Mouse (Mus musculus) heart, adult 2 months (tissue): Measurements from ENCODE around the gene Cd209a. TPM values are rescaled to one million over a fixed set of nuclear protein-coding genes. Genes with fewer than 3 reads are reported as not detected.

Experiments used
- DNase-seq, 2 experiments: peaks; one replicate each; pipeline ENCODE4 v3.0.0; 2021
- H3K27ac ChIP-seq: fragments of 200-600 bp; 2 replicates; pipeline ENCODE4 v1.8.1; 2022
- H3K27me3 ChIP-seq: fragments of 200-500 bp; 2 replicates; pipeline ENCODE4 v1.6.1; 2012; ENCODE audit warnings: mild to moderate bottlenecking, low read length, inconsistent platforms, mixed read lengths; ENCODE audit not compliant: control insufficient read depth, insufficient read depth
- H3K36me3 ChIP-seq: fragments of 200-500 bp; 2 replicates; pipeline ENCODE4 v1.6.1; 2012; ENCODE audit warnings: low read length, inconsistent platforms; ENCODE audit not compliant: control insufficient read depth, insufficient read depth
- H3K4me1 ChIP-seq: fragments of 200-500 bp; 2 replicates; pipeline ENCODE4 v1.6.1; 2011; ENCODE audit warnings: low read length; ENCODE audit not compliant: control insufficient read depth, insufficient read depth
- H3K4me3 ChIP-seq: fragments of 200-600 bp; 2 replicates; pipeline ENCODE4 v1.8.1; 2022
- H3K79me2 ChIP-seq: fragments of 200-500 bp; replicated peaks from 2 replicates; pipeline ENCODE4 v1.6.1; 2012; ENCODE audit warnings: mild to moderate bottlenecking, inconsistent platforms, low read length, moderate library complexity, mixed read lengths; ENCODE audit not compliant: control insufficient read depth, insufficient read depth
- H3K9ac ChIP-seq: fragments of 200-500 bp; 2 replicates; pipeline ENCODE4 v1.6.1; 2012; ENCODE audit warnings: low read depth, mild to moderate bottlenecking, control low read depth, inconsistent platforms, low read length, mixed read lengths
- CTCF ChIP-seq: fragments of 200-600 bp; IDR thresholded peaks from 2 replicates; pipeline ENCODE4 v1.8.1; 2022; ENCODE audit warnings: antibody characterized with exemption, mild to moderate bottlenecking, moderate library complexity
- EP300 ChIP-seq: fragments of 200-500 bp; IDR thresholded peaks from 2 replicates; pipeline ENCODE4 v1.6.1; 2011; ENCODE audit warnings: low read depth, low read length, control low read depth; ENCODE audit not compliant: insufficient read depth
- POLR2A ChIP-seq: fragments of 200-500 bp; IDR thresholded peaks from 2 replicates; pipeline ENCODE4 v1.6.1; 2011; ENCODE audit warnings: mild to moderate bottlenecking, low read depth, low read length, control low read depth; ENCODE audit not compliant: insufficient read depth
- WGBS: fragments of 180-500 bp; shearing (Covaris S2); methylation state at CpG from one replicate; pipeline ENCODE4 v1.1.7; 2018; 5-methylcytosine and 5-hydroxymethylcytosine counted together
- intact Hi-C: fragments of 180-260 bp; cut with DNase I; formaldehyde crosslinking; loops from one replicate; pipeline ENCODE4 v1.15.1; 2025
- polyA plus RNA-seq: library from polyadenylated mRNA; depleted of rRNA; stranded (reverse); fragments of >200 nt; gene quantifications from 2 replicates; pipeline ENCODE4 v1.2.3, GENCODE M21; 2012
- total RNA-seq, 2 experiments: library from RNA; stranded (reverse); gene quantifications; 2 replicates each; pipeline ENCODE4 v1.2.3; 2021

Cd209a gene
- total and polyA plus RNA-seq, 3 experiments, result 0.16 TPM; not detected in 2

- DNase-seq, result no peak
- WGBS, result 14% methylated on average over 1 of the region's 1 CpGs
- Histone ChIP-seq H3K4me1 (no peaks in the 10 kb centered on the region), H3K4me3 (no peak overlapping the region), H3K27ac (no peak overlapping the region), H3K27me3 (no peaks in the 10 kb centered on the region), H3K79me2 (no peaks in the 10 kb centered on the region), H3K9ac (no peak overlapping the region), H3K36me3 (no peaks in the 10 kb centered on the region)
- no peak for TF ChIP-seq CTCF
- no peak for TF ChIP-seq EP300
- no peak for TF ChIP-seq POLR2A
- intact Hi-C loops, result no loop called here
Observed at GRCm38 (mm10) chr8:3721041-3721440, 27.7 kb downstream of the Cd209a start.

GRCm38 (mm10) chr8:3720551-3720950 is 28.2 kb downstream of the Cd209a start, which contains the start of gene Clec4g:
TSS of gene Clec4g (minus strand) at chr8:3720651.
- intact Hi-C loops, result no loop called here
- WGBS, result 38% methylated on average over 5 of the region's 5 CpGs
- H3K4me3 ChIP-seq, result no peak within 1 kb of the TSS
- no peak for DNase-seq
- no peaks in the 10 kb centered on the region for H3K27me3 ChIP-seq
- H3K36me3 ChIP-seq, result no peaks in the 10 kb centered on the region
- no peaks in the 10 kb centered on the region for H3K4me1 ChIP-seq
- H3K79me2 ChIP-seq, result no peaks in the 10 kb centered on the region
- H3K9ac ChIP-seq, result no peak within 1 kb of the TSS
- TF ChIP-seq EP300 (no peak), POLR2A (no peak), CTCF (no peak)
- H3K27ac ChIP-seq, result no peak within 1 kb of the TSS

- 20% methylated on average over 14 of the region's 14 CpGs for WGBS
Observed at GRCm38 (mm10) chr8:3718559-3718958, 30.2 kb downstream of the Cd209a start.

GRCm38 (mm10) chr8:3717321-3717954 is 31.3 kb downstream of the Cd209a start:
- Histone ChIP-seq H3K9ac (no peak overlapping the region), H3K36me3 (no peaks in the 10 kb centered on the region), H3K27me3 (no peaks in the 10 kb centered on the region), H3K4me1 (no peaks in the 10 kb centered on the region), H3K27ac (peak overlapping the region; percentile 27; the same call in 1 of the 2 replicates), H3K4me3 (no peak overlapping the region), H3K79me2 (no peaks in the 10 kb centered on the region)
- intact Hi-C loops, result loop anchor here (5.0 kb wide), 2 partner anchors 240 to 425 kb away; no protein-coding TSS in a partner anchor
- TF ChIP-seq POLR2A (no peak), CTCF (no peak), EP300 (no peak)
- peak in 1 of 2 experiments; percentile 15 for DNase-seq
- WGBS, result 40% methylated on average over 12 of the region's 12 CpGs

More at GRCm38 (mm10) chr8:3718559-3718958, 30.2 kb downstream of the Cd209a start:
- Histone ChIP-seq H3K79me2 (no peaks in the 10 kb centered on the region), H3K27me3 (no peaks in the 10 kb centered on the region), H3K9ac (no peak overlapping the region), H3K4me3 (no peak overlapping the region), H3K4me1 (no peaks in the 10 kb centered on the region), H3K27ac (no peak overlapping the region), H3K36me3 (no peaks in the 10 kb centered on the region)
- TF ChIP-seq EP300 (no peak), CTCF (peak; percentile 94)
- DNase-seq, result peak; percentile 79 to 83
- intact Hi-C loops, result loop anchor here (5.0 kb wide), 2 partner anchors 239 to 424 kb away; no protein-coding TSS in a partner anchor

- DNase-seq, result peak in 1 of 2 experiments; percentile 14
- WGBS, result 27% methylated on average over 2 of the region's 2 CpGs
- no peaks in the 10 kb centered on the region; the same call in none of the 2 replicates for H3K4me1 ChIP-seq
- H3K36me3 ChIP-seq, result no peaks in the 10 kb centered on the region
- H3K27ac ChIP-seq, result no peak overlapping the region
- intact Hi-C loops, result no loop called here
- no peaks in the 10 kb centered on the region for H3K27me3 ChIP-seq
- no peak overlapping the region for H3K9ac ChIP-seq
- no peak for TF ChIP-seq POLR2A
- no peak for TF ChIP-seq CTCF
- TF ChIP-seq EP300, result no peak
- no peaks in the 10 kb centered on the region for H3K79me2 ChIP-seq
- no peak overlapping the region for H3K4me3 ChIP-seq
Observed at GRCm38 (mm10) chr8:3711646-3712045, 37.1 kb downstream of the Cd209a start.

- Histone ChIP-seq H3K4me3 (no peak overlapping the region), H3K79me2 (no peaks in the 10 kb centered on the region), H3K36me3 (no peaks in the 10 kb centered on the region), H3K27ac (no peak overlapping the region), H3K9ac (no peak overlapping the region), H3K4me1 (no peaks in the 10 kb centered on the region; the same call in none of the 2 replicates), H3K27me3 (no peaks in the 10 kb centered on the region)
- no peak for TF ChIP-seq POLR2A
- DNase-seq, result no peak
- WGBS, result 82% methylated on average over 3 of the region's 3 CpGs
- intact Hi-C loops, result no loop called here
Observed at GRCm38 (mm10) chr8:3710312-3710711, 38.5 kb downstream of the Cd209a start.
